Mouse (Mus musculus) heart, adult 2 months (tissue): Measurements from ENCODE around the gene Impg1.

Experiments
- CTCF ChIP-seq: fragments of 200-600 bp; IDR thresholded peaks from 2 replicates; pipeline ENCODE4 v1.8.1; 2022; ENCODE audit warnings: antibody characterized with exemption, mild to moderate bottlenecking, moderate library complexity
- POLR2A ChIP-seq: fragments of 200-500 bp; IDR thresholded peaks from 2 replicates; pipeline ENCODE4 v1.6.1; 2011; ENCODE audit warnings: mild to moderate bottlenecking, low read depth, low read length, control low read depth; ENCODE audit not compliant: insufficient read depth

GRCm38 (mm10) chr9:80307629-80308028 is 157.7 kb downstream of the Impg1 start:
- TF ChIP-seq CTCF (no peak), POLR2A (no peak)
